Mouse (Mus musculus): ENCODE results near the gene Vmo1. TPM values are rescaled to one million over a fixed set of nuclear protein-coding genes. Genes with fewer than 3 reads are reported as not detected.
"Not testable (repeated sequence)": the region's sequence is repeated elsewhere in the genome, so short reads cannot be mapped to it uniquely, and the experiment has no call there.

Vmo1 gene
- total and polyA plus RNA-seq, 2 experiments from 2014 or later: 0.65 TPM; not detected in 1

- DNase-seq (ENCODE audit: low spot score): no peak
- no peak for ATAC-seq (ENCODE audit: low FRiP score)
These were observed 39.4 kb downstream of the Vmo1 start for GRCm38 (mm10) chr11:70474872-70475534.

GRCm38 (mm10) chr11:70473291-70473690, 41.1 kb downstream of the Vmo1 start:
- not testable (repeated sequence) for H3K4me3 ChIP-seq (ENCODE audit: low read depth, low read length); H3K9me3 ChIP-seq (ENCODE audit: low read length); DNase-seq (ENCODE audit: low spot score); H3K27ac ChIP-seq (ENCODE audit: low read depth, low read length); H3K36me3 ChIP-seq (ENCODE audit: insufficient read depth, low read length); ATAC-seq (ENCODE audit: low FRiP score); H3K9ac ChIP-seq (replicated peaks; ENCODE audit: low read length, poor library complexity, severe bottlenecking); H3K4me2 ChIP-seq (ENCODE audit: low read depth, low read length, poor library complexity, severe bottlenecking); H3K4me1 ChIP-seq (ENCODE audit: insufficient read depth, low read length); H3K27me3 ChIP-seq (ENCODE audit: insufficient read depth, low read length)
- WGBS: 87% methylated on average over 5 of the region's 5 CpGs

More at GRCm38 (mm10) chr11:70474872-70475534, 39.4 kb downstream of the Vmo1 start:
- Histone ChIP-seq H3K4me1 (ENCODE audit: insufficient read depth, low read length) (no peaks in the 10 kb centered on the region), H3K27me3 (ENCODE audit: insufficient read depth, low read length) (no peaks in the 10 kb centered on the region), H3K9ac (replicated peaks; ENCODE audit: low read length, poor library complexity, severe bottlenecking) (no peak overlapping the region), H3K9me3 (ENCODE audit: low read length) (no peaks in the 10 kb centered on the region), H3K36me3 (ENCODE audit: insufficient read depth, low read length) (no peaks in the 10 kb centered on the region), H3K27ac (ENCODE audit: low read depth, low read length) (no peak overlapping the region), H3K4me3 (ENCODE audit: low read depth, low read length) (no peak overlapping the region), H3K4me2 (ENCODE audit: low read depth, low read length, poor library complexity, severe bottlenecking) (no peak overlapping the region)
- WGBS: 68% methylated on average over 12 of the region's 12 CpGs
- TF ChIP-seq CTCF (IDR thresholded peaks at IDR 0.05): no peak

GRCm38 (mm10) chr11:70472716-70473115, 41.7 kb downstream of the Vmo1 start:
- Histone ChIP-seq H3K9me3 (ENCODE audit: low read length) (no peaks in the 10 kb centered on the region), H3K4me3 (ENCODE audit: low read depth, low read length) (no peak overlapping the region), H3K4me1 (ENCODE audit: insufficient read depth, low read length) (no peaks in the 10 kb centered on the region), H3K4me2 (ENCODE audit: low read depth, low read length, poor library complexity, severe bottlenecking) (no peak overlapping the region), H3K36me3 (ENCODE audit: insufficient read depth, low read length) (no peaks in the 10 kb centered on the region), H3K27ac (ENCODE audit: low read depth, low read length) (no peak overlapping the region), H3K27me3 (ENCODE audit: insufficient read depth, low read length) (no peaks in the 10 kb centered on the region), H3K9ac (replicated peaks; ENCODE audit: low read length, poor library complexity, severe bottlenecking) (no peak overlapping the region)
- ATAC-seq (ENCODE audit: low FRiP score): no peak
- no peak for TF ChIP-seq CTCF (IDR thresholded peaks at IDR 0.05)
- no peak for DNase-seq (ENCODE audit: low spot score)

- H3K4me3 ChIP-seq (ENCODE audit: low read depth, low read length): no peak overlapping the region
- H3K4me1 ChIP-seq (ENCODE audit: insufficient read depth, low read length): no peaks in the 10 kb centered on the region
- ATAC-seq (ENCODE audit: low FRiP score) (no peak), DNase-seq (ENCODE audit: low spot score) (no peak)
- 88% methylated on average over 3 of the region's 3 CpGs for WGBS
- H3K4me2 ChIP-seq (ENCODE audit: low read depth, low read length, poor library complexity, severe bottlenecking): no peak overlapping the region
- H3K9ac ChIP-seq (replicated peaks; ENCODE audit: low read length, poor library complexity, severe bottlenecking): no peak overlapping the region
- H3K27me3 ChIP-seq (ENCODE audit: insufficient read depth, low read length): 0 out of 2 replicates have a peak, but pooled peaks cover 3% of the 10 kb centered on the region
- no peak for TF ChIP-seq CTCF (IDR thresholded peaks at IDR 0.05)
- no peaks in the 10 kb centered on the region for H3K36me3 ChIP-seq (ENCODE audit: insufficient read depth, low read length)
- H3K9me3 ChIP-seq (ENCODE audit: low read length): no peaks in the 10 kb centered on the region
- no peak overlapping the region for H3K27ac ChIP-seq (ENCODE audit: low read depth, low read length)
These were observed 44.7 kb downstream of the Vmo1 start for GRCm38 (mm10) chr11:70469764-70470163.

GRCm38 (mm10) chr11:70467902-70468619, 46.4 kb downstream of the Vmo1 start:
- Histone ChIP-seq H3K36me3 (ENCODE audit: insufficient read depth, low read length) (no peaks in the 10 kb centered on the region), H3K4me2 (ENCODE audit: low read depth, low read length, poor library complexity, severe bottlenecking) (no peak overlapping the region), H3K27ac (ENCODE audit: low read depth, low read length) (no peak overlapping the region), H3K9me3 (ENCODE audit: low read length) (no peaks in the 10 kb centered on the region), H3K4me3 (ENCODE audit: low read depth, low read length) (no peak overlapping the region), H3K9ac (replicated peaks; ENCODE audit: low read length, poor library complexity, severe bottlenecking) (no peak overlapping the region), H3K4me1 (ENCODE audit: insufficient read depth, low read length) (no peaks in the 10 kb centered on the region), H3K27me3 (ENCODE audit: insufficient read depth, low read length) (peaks cover 11% of the 10 kb centered on the region; the same call in 1 of the 2 replicates)
- DNase-seq (ENCODE audit: low spot score): no peak
- ATAC-seq (ENCODE audit: low FRiP score): no peak
- WGBS: 97% methylated on average over 5 of the region's 5 CpGs
- no peak for TF ChIP-seq CTCF (IDR thresholded peaks at IDR 0.05)

- Histone ChIP-seq H3K27me3 (ENCODE audit: insufficient read depth, low read length) (peaks cover 11% of the 10 kb centered on the region; the same call in 1 of the 2 replicates), H3K36me3 (ENCODE audit: insufficient read depth, low read length) (no peaks in the 10 kb centered on the region), H3K27ac (ENCODE audit: low read depth, low read length) (no peak overlapping the region), H3K4me1 (ENCODE audit: insufficient read depth, low read length) (no peaks in the 10 kb centered on the region), H3K4me3 (ENCODE audit: low read depth, low read length) (peak overlapping the region; percentile 2; the same call in 1 of the 2 replicates), H3K9ac (replicated peaks; ENCODE audit: low read length, poor library complexity, severe bottlenecking) (peak overlapping the region; percentile 33), H3K4me2 (ENCODE audit: low read depth, low read length, poor library complexity, severe bottlenecking) (peak overlapping the region; percentile 41), H3K9me3 (ENCODE audit: low read length) (no peaks in the 10 kb centered on the region)
- DNase-seq (ENCODE audit: low spot score): no peak
- ATAC-seq (ENCODE audit: low FRiP score): no peak
- TF ChIP-seq CTCF (IDR thresholded peaks at IDR 0.05): no peak
- 17% methylated on average over 23 of the region's 23 CpGs for WGBS
These were observed 48.6 kb downstream of the Vmo1 start for GRCm38 (mm10) chr11:70465824-70466223.

All from midbrain, postnatal 0 days (tissue).